Mouse (Mus musculus) forelimb bud, embryonic 11.5 days (tissue): ENCODE results near the gene Sertad3.

Source experiments
- DNase-seq: peaks from one replicate; pipeline ENCODE4 v3.0.0-alpha.2; 2012; ENCODE audit warnings: low read depth, low spot score

Sertad3 gene

DNA sequence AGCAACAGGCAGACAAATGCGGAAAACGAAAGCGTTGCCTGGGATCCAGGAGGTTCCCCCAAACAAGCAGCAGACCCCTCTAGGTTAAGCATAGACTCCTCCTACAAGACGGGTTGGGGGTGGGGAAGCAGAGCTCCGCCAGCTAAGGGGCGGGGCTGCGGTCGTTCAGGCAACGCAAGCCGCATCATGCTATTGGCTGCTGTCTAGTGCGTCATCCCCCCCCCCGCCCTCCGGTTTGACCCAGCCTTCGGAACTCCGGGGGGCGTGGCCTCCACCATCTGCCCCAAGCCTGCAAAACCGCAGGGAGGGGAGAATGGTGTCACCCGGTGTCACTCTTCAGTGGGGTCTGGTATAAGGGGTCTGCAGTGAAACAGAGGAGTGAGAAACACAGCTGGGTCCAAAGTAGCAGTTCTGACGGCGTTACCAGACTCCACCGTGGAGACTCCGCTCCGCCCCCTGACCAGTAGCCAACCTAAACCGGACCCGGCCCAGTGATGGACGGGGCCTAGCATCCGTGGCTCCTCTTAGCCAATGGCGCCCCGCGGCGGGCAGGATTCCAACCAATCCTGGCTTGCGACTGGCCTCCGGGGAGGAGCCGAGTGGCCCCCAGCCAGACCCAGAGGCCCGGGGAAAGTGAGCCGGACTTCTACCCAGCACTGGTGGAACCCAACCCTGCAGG is at the start of gene Sertad3:
Gene Sertad3, plus strand, starts transcription at position 613 of the 679 bp plus-strand sequence.
- peak; percentile 96 for DNase-seq

DNA sequence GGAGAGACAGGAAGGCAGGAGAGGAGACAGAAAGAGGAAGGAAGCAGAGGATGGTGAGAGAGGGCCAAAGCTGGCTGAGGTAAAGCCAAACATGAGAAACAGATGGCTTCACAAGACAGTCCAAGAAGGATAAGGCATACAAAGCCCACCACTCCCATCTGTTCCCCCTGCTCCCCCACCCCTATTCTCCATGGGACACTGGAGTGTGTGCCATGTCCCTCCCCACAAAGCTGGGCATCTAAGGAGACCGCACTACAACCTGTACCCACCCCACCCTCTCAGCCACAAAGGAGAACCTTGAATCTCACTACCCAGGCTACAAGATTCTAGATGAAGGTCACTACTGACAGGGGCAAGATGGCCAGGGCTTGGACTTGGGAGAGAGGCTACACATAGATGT is 46.2 kb upstream of the Sertad3 start:
- DNase-seq, result no peak

DNA sequence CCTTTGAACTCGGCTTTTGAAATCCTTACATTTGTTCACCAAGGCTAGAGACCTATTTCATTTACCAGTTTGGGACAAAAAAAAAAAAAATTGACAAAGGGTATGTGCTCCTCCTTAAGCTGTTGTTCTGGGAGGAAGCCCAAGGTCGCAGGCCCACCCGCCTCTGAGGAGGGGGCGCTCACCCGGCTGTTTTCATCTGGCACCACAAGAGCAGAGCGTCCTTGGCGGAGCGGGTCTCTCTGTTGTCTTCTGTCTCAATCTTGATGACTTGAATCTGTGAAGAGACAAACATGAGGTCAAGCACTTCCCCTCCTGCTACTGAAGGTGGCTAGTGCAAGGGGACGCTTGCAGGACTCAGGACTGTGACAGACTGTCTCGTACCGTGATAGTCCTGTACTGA is 45.6 kb upstream of the Sertad3 start:
- no peak for DNase-seq

GRCm38 (mm10) chr7:27429135-27429534 is 44.4 kb upstream of the Sertad3 start:
- DNase-seq, result no peak

GRCm38 (mm10) chr7:27433349-27433748 is 40.2 kb upstream of the Sertad3 start:
- no peak for DNase-seq

DNA sequence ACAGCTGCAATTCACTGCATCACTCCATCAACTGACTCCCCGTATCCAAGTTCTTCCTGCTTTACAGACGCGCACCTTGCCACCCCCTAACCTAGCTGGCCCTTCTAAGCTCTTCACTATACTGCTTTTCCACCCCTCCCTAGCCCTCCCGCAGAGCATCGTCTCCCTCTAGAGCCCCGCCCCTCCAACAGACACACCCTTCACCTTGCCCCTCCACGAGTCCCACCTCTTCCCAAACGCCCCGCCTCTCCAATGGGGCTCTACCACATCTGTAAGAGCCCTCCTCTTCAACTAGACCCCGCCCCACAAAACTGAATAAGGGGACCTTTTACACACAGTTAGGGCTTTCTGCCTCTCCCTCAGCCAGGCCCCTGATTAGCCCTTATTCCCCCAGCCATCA is 39.8 kb upstream of the Sertad3 start:
- no peak for DNase-seq

GRCm38 (mm10) chr7:27437544-27437943 is 36.0 kb upstream of the Sertad3 start:
- peak; percentile 32 for DNase-seq

GRCm38 (mm10) chr7:27440014-27440413 is 33.6 kb upstream of the Sertad3 start:
- no peak for DNase-seq

DNA sequence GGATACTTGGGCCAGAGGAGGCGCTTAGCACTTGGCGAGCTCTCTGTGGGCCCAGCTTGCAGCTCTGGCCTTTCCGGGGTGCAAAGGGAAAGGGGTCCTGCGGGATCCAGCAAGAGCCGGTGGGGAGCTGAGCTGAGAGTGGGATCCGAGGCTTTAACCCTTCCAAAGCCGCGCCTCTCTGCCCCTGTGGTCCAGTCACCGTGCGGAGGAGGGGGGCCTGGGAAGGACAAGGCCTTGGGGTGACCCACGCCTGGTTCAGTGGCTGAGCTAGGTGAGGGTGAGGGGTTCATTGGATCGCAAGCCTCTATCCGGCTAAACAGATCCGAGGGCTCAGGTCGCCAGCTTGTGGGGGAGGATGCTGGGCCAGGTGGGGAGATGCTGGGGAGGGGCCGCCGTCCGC is 27.5 kb upstream of the Sertad3 start:
- DNase-seq, result no peak

DNA sequence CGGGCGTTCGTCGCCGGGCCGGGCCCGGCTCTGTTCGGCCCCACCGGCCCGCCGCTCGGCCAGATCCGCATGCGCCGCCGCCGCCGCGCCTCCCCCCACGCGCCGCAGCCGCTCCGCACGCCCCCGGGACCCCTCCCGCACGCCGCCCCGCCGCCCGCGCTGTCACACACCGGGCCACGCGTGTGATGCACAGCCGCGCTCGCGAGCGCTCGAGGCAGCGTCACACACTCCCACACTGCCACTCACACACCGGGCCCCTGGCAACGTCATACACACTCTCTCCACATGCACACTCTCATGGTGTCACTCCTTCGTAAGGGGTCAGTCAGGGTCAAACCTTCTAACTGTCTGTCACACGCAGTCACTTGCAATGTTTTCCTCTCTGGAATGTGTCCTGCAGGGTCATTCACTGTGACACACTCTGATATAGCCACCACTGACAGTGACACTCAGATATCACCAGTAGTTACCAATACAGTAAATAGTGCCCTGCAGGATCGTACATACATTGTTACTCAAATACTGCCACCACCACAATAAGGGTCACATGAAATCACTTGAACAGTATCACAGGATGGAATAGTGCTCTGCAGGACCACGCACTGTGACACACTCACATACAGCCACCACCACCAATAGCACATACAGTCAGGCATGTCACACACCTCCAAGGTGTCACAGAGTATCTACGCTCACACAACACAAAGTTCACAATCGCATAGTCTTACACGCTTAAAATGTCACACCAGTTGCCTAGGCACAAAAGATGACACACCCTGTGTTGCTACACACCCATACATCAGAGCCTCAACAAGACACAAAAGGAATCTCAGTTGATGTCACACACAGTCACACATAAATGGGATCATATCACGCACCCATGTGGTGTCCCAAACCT is 26.8 kb upstream of the Sertad3 start:
- peak; percentile 18 for DNase-seq

GRCm38 (mm10) chr7:27447419-27448286 is 25.9 kb upstream of the Sertad3 start, which contains the start of the genes Sptbn4 and Blvrb:
TSS of gene Sptbn4 (minus strand) at chr7:27447686.
TSS of gene Blvrb (plus strand) at chr7:27447978.
- DNase-seq, result peak; percentile 100

DNA sequence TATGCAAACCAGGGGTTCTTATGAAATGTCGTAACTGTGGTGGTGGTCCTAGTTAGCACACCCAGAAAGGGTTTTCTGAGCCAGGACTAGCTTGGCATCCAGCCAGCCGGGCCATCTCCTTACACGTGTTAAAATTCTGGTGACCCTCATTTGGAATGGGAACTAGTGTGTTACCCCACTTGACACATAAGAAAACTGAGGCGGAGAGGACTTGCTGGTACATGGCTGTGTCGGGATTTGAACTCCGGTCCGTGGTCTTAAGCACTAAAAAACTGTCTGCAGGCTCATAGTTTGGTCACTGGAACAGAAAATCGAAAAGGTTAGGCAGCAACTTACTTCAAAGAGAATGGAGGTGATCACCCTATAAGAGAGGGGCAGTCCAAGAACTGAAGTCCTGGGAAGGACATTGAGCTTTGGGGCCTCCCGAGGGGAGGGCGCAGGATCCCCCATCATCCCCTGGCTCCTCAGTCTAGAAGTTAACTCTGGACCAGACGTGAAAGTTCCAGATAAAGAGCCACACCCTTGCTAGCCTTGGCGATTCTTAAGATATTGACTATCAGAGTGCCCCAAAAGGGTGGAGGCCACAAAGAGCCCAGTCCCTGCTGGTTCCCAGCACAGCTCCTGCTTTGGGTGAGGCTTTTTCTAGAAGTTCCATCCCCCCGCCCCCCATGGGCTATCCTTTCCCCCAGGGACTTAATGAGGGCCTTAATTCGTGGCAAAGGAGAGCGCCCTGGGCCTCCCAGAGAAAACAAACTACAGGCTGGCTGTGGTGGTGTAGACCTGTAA is 25.0 kb upstream of the Sertad3 start:
- no peak for DNase-seq

DNA sequence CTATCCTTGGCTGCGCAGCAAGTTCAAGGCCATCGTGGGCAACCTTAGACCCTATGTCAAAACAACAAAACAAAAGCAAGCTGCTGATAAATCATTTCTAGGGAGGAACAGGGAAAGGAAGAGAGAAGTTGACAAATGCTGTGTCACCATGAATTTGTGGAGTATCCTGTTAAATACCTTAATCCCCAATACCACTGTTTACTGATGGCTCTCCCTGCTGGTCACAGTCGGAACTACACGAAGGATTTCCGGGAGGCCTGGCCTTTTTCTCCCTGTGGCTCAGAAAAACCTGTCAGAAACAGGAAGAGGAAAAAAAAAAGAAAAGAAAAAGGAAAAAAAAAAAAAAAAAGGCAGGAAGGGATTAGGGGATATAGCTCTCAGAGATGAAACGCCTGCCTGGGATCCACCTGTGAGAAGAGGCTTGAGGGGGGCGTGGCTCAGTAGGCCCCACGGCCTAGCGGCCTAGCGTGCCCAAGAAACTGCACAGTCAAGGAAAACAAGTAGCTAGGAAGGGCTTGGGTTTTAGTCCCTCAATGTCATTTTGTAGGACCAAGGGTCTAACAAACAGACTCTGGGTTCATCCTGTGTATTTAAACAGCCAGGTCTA is 24.2 kb upstream of the Sertad3 start:
- DNase-seq, result peak; percentile 57

- DNase-seq, result no peak
Measured at GRCm38 (mm10) chr7:27451359-27451758, 22.2 kb upstream of the Sertad3 start.

GRCm38 (mm10) chr7:27452206-27452770 is 21.3 kb upstream of the Sertad3 start:
- no peak for DNase-seq

- no peak for DNase-seq
Measured at GRCm38 (mm10) chr7:27454461-27455121, 19.0 kb upstream of the Sertad3 start.

GRCm38 (mm10) chr7:27455273-27455672 is 18.3 kb upstream of the Sertad3 start:
- no peak for DNase-seq

GRCm38 (mm10) chr7:27458614-27459013 is 15.0 kb upstream of the Sertad3 start:
- DNase-seq, result no peak

- DNase-seq, result no peak
Measured at GRCm38 (mm10) chr7:27459640-27460039, 13.9 kb upstream of the Sertad3 start.

GRCm38 (mm10) chr7:27460477-27460876 is 13.1 kb upstream of the Sertad3 start:
- DNase-seq, result no peak
